Mouse (Mus musculus): Measurements from ENCODE around the gene Fbxo21.

Gene Fbxo21

DNA sequence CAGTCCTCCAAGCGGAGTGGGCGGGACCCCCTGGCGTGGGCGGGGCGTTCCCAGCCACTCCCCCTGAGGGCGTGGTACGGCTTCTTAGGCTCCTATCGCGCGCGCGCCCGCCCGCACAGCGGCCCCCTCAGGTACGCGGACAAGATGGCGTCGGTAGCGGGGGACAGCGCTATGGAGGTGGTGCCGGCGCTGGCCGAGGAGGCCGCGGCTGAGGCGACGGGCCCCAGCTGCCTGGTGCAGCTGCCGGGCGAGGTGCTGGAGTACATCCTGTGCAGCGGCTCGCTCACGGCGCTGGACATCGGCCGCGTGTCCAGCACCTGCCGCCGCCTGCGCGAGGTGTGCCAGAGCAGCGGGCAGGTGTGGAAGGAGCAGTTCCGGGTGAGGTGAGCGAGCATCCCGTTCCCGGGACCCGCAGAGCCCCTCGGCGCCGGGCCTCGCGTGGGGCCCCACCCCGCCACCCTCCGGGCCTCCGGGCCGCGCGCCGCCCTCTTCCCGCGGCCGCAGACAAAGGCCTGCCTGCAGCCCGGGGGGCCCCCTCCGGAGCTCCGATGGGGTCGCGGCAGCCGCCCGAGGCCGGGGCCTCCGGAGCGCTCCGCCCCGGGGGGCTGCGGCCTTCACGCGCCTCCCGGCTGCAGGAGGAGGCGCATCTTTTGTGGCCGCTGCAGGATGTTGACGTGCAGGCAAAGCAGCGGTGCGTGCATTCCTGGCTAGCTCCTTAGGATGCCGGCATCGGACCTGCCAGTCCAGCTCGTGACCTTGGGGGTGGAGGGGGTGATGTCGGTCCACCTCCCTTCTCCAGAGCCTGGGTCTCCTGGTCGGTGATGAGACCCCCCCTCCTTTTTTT lies at the start of gene Fbxo21:
TSS of gene Fbxo21 (plus strand) at position 74 of the 844 bp plus-strand sequence.
- DNase-seq, result peak; percentile 99

DNA sequence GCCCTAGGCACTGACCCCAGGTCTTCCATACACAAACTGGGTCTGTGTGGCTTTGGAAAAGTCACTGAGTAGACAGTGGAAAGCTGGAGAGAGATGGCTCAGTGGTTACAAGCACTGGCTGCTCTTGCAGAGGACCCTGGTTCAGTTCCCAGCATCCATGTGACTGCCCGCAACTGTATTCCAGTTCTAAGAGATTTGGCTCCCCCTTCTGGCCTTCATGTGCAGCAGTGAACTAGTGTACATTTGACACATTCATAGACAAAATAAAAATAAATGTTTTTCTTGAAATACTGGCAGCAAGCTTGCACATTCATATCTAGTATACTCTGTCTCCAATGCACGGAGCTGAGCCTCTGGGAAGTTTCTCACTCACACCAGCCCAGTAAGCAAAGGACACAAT lies 48.0 kb upstream of the Fbxo21 start:
- no peak for DNase-seq

DNA sequence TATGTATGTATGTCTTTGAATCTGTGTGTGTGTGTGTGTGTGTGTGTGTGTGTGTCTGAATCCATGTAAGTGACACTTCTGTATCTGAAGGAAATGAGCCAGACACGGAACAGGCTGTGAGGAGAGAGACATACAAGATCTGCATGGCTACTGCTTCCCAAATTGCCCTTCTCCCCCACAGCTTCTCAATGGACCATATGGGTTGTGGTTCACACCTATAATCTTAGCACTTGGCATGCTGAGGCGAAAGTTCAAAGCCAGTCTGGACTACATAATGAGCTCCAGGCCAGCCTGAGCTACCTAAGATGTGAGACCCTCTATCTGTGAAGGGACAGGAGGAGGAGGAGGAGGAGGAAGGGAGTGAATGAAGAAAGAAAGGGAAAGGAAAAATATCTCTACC lies 44.3 kb upstream of the Fbxo21 start:
- no peak for DNase-seq

DNA sequence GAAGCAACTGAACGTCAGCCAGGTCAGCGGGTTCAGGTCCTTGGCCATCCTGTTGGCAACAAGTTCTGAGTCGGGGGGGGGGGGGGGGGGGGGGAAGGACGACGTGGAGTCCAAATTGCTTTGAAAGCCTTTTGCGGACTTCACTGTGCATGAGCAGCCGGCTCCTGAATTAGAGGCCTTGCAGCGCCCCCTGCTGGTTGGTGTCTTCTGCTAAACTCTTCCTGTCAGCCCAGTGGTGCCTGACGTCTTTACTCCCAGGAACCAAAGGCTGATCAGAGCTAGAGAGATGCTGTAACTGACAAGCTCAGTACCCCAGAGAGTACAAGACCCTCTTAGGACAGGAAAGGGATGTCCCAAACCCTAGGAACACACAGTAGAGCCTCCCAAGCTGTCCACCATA lies 43.7 kb upstream of the Fbxo21 start:
- peak; percentile 82 for DNase-seq

DNA sequence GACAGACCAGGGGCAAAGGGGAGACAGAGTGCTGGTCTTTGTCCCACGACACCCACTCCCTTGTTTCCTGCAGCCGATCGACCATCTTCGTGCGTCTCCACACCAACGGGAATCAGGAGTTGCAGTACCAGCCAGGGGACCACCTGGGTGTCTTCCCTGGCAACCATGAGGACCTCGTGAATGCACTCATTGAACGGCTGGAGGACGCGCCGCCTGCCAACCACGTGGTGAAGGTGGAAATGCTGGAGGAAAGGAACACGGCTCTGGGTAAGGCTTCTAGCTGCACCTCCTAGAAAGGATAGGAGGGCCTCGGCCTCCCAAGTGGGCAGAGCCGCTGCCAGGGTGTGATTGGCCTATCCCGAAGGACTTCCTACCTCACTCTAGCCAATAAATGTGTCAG lies 40.2 kb upstream of the Fbxo21 start:
- no peak for DNase-seq

DNA sequence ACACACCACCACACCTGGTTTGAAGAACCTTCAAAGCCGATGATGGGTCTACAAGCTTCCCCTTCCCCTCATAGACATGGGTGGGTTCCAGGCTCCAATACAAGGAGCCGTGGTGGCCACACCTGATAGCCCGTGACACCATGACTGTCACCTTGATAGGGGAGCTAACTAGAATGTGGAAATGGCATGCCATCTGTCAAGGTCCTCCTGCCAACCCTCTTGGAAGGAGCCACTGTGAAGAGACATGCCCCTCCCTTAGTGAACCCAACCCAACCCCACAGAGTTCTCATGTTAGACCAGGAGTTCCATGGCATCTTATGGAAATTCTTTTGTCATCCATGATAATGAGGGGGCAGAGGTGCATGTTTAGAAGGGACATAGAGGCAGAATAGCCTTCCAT lies 39.3 kb upstream of the Fbxo21 start:
- no peak for DNase-seq

DNA sequence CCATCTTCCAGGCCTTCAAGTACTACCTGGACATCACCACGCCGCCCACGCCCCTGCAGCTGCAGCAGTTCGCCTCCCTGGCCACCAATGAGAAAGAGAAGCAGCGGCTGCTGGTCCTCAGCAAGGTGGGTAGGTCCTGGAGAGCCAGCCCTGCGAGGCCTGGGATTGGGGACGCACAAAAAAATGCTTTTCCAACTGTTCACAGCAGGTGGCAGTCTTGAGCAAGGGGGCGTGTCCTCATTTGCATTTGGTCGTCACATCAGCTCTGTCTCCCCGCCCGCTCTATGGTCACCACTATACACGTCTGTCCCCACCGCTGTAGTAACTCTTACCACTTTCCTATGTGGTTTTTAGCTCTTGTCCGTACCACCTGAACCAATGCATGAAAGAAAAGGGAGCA lies 38.3 kb upstream of the Fbxo21 start:
- DNase-seq, result peak; percentile 70

DNA sequence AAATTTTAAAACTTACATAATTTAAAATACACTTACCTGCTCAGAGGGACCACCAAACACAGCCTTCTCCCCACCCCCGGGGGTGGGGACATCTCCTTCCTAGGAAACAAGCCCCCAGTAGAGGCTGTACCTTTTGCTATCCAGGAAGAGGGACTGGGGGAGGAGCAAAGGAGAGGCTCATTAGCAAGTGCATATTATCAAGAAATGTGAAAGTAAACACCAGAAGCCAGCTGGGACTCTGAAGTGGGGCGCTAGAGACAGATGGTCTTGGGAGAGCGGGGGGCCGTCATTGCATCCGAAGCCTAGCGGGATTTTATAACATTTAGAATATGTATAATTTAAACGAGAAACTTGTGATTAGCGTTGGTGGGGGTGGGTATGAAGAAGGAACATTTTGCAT lies 37.1 kb upstream of the Fbxo21 start:
- no peak for DNase-seq

DNA sequence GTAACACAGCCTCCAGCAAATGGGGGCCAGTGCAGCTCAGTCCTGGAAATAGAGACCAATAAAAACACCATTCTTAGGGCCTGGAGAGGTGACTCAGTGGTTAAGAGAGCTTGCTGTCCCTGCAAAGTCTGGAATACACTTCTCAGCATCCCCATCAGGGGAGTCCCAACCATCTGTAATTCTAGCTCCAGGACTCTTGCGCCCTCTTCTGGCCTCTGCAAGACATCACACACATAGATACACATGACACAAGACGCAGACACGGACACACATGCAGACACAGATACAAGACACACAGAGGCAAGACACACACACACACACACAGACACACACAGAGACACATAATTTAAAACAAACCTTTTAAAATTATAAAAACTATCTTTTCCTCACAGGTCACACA lies 35.0 kb upstream of the Fbxo21 start:
- no peak for DNase-seq

DNA sequence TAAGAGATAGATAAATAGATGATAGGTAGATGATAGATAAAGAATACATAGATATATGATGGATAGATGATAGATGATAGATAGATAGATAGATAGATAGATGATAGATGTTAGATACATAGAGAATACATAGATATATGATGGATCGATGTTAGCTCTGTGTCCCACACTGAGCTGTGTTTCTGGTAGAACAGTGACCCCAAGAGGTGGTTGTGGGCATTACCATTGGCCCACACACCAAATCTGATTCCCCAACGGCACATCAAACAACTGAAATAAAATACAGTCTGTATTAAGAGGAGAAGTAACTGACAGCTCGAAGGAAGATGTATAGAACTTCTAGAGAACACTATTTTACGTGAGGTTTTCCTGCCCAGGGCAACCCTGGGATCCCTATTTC lies 29.9 kb upstream of the Fbxo21 start:
- DNase-seq, result peak; percentile 58

DNA sequence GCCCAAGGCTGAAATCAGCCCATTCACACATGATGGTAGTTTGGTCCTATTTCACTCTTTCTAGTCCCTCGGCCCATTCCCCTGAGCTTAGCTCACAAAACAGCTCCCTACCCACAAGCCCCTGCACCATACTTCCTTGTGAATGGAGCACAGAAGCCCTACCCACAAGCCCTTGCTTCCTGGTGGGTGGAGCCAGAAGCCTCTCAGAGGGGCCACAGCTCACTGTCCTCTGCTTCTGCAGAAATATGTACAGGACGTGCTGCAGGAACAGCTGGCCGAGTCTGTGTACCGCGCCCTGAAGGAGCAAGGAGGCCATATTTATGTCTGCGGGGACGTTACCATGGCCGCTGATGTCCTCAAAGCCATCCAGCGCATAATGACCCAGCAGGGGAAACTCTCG lies 27.1 kb upstream of the Fbxo21 start:
- DNase-seq, result no peak

DNA sequence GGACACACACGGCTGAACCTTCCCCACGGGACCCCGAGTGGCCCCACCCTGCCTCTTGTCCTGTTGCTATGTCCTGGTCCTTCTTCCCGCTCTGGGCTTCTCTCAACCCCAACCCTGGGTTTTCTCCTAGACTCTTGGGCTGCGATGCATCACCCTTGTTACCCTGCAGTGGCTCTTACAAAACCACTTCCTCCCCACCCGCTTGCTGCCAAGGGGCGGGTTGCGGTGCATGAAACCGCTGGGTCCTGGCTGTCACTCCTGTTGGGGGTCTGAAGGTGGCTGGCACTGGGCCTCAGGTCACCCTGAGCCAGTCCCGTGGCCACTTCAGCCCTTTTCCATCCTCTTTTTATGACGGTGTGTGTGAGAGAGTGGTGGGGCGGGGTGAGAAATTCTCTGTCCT lies 22.6 kb upstream of the Fbxo21 start:
- no peak for DNase-seq

DNA sequence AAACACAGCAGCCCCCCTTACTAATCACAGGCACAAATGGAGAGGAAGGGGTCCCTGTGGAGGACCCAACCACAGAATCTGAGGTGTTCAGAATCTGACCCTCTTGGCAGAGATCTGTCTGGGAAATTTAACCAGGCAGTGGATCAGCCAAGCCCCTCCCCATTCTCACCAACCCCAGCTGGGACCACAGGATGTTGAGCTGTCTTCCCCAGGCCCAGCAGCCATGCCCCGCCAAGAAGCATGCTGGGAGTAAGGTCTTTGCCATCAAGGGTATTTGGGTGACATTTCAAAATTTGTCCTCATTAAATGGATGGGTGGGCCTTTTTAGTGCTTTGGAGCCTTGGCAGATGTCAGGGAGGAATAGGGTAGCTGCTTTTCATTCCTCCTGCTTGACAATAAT lies 22.1 kb upstream of the Fbxo21 start:
- DNase-seq, result no peak

DNA sequence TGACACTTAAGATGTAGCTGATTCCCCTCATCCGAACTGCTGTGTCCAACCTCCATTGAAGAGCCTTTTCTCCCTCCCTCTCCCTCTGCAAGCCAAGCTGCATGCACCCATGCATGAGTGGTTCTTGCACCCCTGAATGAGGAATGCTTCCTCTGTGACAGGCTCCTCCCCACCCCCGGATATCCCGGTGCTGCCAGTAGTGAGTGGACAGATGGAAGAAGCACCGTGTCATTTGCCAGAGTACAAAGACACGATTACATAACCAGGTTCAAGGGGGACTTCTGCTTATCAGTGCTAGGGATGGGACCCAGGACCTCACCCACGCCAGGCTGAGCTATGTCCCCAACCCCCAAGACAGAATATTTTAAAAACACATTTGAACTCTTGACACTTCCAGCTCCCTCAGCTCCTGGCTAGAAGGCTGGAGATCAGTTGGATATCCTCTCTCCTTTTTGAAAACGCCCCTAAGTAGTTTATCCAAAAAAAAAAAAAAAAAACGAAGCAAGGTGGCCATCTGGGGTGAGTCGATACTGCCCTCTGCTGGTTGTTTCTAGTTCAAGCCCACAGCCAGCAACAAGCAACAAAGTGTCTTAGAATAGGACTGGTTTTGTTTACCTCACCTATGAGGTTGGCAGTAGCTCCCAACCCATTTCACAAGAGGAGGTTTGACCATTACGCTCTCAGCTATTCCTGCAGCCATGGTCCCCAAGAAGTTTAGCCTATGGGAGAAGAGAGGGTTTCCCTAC lies 20.7 kb upstream of the Fbxo21 start:
- DNase-seq, result peak; percentile 37

DNA sequence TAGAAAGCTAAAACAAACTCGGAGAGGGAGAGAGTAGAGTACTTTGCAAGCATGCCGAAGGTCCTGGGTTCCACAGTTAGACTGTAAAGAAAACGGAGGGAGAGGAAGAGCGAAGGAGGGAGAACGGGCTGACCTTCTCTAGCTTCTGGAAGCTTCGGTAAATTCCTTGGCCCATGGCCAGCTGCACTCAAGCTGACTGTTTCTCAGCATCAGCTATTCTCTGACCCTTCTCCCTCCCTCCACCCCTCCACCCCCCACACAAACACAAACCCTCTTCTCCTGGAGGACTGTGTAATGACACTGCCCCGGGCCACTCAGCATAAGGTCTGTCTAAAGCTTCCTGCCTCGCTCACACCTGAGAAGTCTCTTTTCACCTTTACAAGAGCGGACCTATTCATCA lies 11.8 kb upstream of the Fbxo21 start:
- DNase-seq, result peak; percentile 28

DNA sequence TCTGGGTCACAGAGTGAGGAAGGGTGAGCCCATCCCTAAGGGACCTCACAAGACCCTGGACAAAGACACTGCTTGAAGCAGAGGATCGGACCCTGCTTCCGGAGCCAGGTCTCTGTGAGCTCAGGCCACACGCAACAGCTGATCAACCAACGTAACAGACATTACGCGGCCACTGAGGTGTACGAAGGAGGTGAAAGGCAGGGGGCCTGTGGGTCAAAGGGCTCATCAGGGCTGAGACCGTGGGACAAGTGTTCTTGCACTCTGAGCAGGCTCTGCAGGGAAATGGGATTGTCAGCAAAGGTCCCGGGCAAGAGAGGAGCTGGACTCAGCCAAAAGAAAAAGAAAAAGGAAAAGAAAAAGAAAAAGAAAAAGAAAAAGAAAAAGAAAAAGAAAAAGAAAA lies 9.6 kb upstream of the Fbxo21 start:
- DNase-seq, result peak; percentile 27

DNA sequence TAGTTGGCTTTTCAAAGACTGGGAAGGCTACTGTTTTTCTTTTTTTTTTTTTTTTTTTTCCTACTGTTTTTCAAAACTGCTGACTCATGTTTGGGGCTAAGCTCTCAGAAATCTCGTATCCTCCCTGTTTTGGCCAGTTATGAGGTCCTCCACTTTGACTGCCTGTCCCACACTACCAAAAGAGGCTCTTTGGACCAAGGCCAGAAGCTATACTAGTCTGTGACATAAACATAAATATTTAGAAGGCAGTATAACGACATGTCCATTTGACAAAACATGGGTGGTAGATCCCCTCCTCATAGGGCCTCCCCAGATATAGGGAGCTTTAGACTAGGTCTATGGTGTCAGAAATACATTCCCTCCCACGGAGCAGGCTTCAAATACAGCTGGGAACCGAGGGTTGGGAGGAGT lies 8.9 kb upstream of the Fbxo21 start:
- DNase-seq, result no peak

DNA sequence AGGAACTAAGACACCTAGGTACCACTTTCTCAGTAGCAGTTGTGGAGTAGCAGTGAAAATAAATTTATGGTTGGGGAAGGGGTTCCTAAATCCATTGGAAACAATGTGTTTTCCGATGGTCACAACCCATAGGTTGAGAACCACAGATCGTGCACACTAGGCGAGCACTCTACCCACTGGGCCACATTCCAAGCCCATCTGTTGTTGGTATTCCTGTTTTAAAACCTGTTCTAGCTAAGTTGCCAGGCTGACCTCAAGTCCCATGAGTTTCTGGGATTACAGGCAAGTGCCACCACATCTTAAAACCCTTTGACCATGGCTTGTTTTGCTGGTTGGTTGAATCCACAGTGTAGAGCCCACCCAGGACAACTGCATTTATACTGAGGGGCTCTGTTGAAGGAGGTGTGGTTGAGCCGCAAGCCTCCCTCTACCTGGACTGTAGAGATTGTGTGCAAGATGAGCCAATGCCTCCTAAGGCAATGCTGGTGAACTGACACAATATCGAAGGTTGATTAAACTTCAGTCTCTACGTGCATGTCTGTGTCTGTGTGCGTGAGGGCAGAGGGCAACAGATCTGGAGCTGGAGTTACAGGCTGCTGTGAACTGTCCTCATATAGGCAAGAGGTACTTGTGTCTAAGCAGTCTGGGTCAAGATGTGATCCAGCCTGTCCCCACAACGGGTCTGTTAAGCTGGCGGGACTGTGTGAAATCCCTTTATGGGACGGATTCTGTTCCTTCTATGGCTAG lies 6.7 kb upstream of the Fbxo21 start:
- DNase-seq, result no peak

DNA sequence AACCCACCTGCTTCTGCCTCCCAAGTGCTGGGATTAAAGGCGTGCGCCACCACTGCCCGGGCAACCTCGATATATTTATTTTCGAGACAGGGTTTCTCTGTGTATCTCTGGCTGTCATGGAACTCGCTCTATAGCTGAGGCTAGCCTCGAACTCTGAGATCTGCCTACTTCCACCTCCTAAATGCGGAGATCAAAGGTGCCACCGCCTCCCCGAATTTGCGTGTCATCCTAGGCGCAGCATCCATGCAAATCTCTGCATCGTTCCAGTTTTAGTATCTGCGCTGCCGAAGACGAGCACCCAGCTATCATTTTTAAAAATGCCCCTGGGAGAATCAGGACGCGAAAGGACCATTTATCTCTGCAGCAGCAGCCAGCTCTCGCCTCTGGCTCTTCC lies 270 bp upstream of the Fbxo21 start:
- DNase-seq, result no peak

DNA sequence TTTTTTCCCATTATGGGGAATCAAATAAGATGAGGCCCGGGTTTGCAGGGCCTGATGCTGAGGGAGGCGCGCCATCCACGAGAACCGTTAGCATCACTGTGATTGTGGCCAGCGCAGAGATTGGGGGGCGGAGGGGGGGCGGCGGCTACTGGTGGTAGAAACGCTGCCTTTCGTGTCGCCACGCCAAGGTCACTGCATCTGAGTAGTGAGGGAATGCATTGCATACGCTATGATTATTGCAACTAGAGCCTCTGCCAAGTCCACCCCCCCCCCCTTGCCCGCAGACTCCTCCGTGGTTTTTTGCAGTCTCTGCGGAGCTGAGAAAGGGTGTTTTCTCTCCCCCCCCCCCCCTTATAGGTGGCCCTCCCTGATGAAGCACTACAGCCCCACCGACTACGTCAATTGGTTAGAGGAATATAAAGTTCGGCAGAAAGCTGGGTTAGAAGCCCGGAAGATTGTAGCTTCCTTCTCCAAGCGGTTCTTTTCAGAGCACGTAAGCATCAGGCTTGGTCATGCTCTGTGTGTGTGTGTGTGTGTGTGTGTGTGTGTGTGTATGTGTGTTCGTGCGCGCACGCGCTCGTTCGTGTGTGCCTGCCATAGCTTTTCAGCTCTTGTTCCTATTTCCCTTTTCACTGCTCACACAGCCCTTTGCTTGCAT lies 1.1 kb downstream of the Fbxo21 start:
- DNase-seq, result peak; percentile 20

DNA sequence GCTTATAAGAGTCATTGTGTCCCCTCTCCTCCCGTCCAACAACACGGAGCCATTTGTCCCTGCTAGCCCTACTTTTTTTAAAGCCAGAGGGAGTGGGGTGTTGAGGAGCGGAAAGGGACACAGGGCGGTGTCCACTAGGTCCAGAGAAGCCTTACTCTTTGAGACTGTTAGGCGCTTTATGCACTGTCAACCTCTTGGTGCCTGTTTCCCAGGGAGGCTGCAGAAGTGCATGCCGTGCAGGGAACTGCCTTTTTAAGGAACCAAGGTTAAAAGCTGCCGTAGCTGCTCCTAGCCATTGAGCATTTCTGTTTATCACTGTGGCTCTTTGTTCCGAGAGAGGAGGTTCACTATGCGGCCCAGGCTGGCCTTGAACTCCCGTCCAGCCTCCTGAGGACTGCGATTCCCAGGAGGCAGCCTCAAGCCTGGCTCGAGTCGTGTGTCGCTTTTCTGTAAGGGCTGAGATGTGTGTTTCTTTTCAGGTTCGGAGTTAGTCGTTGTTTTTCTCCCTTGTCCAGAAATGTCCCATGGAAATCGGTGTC lies 1.7 kb downstream of the Fbxo21 start:
- DNase-seq, result no peak

DNA sequence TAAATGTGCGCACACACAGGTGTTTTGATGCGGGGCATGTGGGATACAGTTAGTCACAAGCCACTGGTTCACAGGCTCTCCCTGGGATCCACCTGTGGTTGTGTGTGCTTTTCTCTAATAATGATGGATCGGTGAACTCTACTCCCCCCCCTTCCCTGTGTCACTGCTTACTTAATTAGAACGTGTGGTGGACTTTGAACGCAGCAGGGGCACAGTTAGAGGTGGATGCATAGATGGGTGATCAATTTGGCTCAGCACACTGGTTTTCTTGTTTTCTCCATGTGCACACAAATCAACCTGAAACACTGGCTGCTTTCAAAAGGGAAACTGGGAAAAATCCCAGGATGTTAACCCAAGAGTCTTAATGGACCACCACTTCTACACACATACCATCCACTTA lies 2.6 kb downstream of the Fbxo21 start:
- peak; percentile 26 for DNase-seq

DNA sequence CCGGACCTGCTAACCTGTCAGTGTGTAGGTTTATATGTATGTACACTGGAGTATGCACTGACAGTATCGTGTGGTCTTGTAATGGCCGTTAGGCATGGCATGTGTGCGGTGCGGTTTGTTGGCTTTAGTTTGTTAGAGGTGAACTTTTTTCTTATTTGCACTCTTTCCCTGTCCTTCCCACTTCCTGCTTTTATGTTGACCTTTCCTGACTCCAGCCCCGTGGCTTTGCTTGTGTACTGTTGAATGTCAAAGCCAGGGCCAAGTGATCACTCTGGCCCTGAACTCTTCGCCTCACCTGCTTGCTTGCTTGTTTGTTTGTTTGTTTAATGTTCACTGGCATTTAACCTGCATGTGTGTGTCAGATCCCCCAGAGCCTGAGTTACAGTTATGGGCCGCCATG lies 4.4 kb downstream of the Fbxo21 start:
- DNase-seq, result no peak
